Mouse (Mus musculus) small intestine, adult 2 months (tissue): ENCODE results near the gene Eya2. TPM values are rescaled to one million over a fixed set of nuclear protein-coding genes. Genes with fewer than 3 reads are reported as not detected.

ENCODE experiments used
- H3K27ac ChIP-seq: fragments of 200-500 bp; 2 replicates; pipeline ENCODE4 v1.5.1; 2012; ENCODE audit warnings: low read depth, low read length, control low read depth, inconsistent platforms; ENCODE audit not compliant: insufficient read depth
- H3K27me3 ChIP-seq: fragments of 200-500 bp; 2 replicates; pipeline ENCODE4 v1.6.1; 2012; ENCODE audit warnings: mild to moderate bottlenecking, moderate library complexity, low read length, inconsistent platforms; ENCODE audit not compliant: control insufficient read depth, insufficient read depth
- H3K36me3 ChIP-seq: fragments of 200-500 bp; 2 replicates; pipeline ENCODE4 v1.6.1; 2012; ENCODE audit warnings: mild to moderate bottlenecking, low read length, control low read depth, inconsistent platforms; ENCODE audit not compliant: control insufficient read depth, insufficient read depth
- H3K4me1 ChIP-seq: fragments of 200-500 bp; 2 replicates; pipeline ENCODE4 v1.6.1; 2012; ENCODE audit warnings: low read length, inconsistent platforms, mixed read lengths; ENCODE audit not compliant: control insufficient read depth, insufficient read depth, insufficient read length
- H3K4me3 ChIP-seq: fragments of 200-500 bp; 2 replicates; pipeline ENCODE4 v1.5.1; 2012; ENCODE audit warnings: low read depth, mild to moderate bottlenecking, control low read depth, inconsistent platforms, low read length, moderate library complexity
- CTCF ChIP-seq: fragments of 200-500 bp; IDR thresholded peaks from 2 replicates; pipeline ENCODE4 v1.5.1; 2012; ENCODE audit warnings: low read depth, mild to moderate bottlenecking, control low read depth, inconsistent platforms, low read length, moderate library complexity, mixed read lengths; ENCODE audit not compliant: insufficient replicate concordance, insufficient read length; ENCODE audit errors: extremely low read depth
- POLR2A ChIP-seq: fragments of 200-500 bp; IDR thresholded peaks from 2 replicates; pipeline ENCODE4 v1.6.1; 2012; ENCODE audit warnings: low read depth, mild to moderate bottlenecking, control low read depth, inconsistent platforms, low read length, moderate library complexity
- WGBS: fragments of 180-500 bp; shearing (Covaris S2); methylation state at CpG from one replicate; pipeline ENCODE4 v1.1.7; 2018; 5-methylcytosine and 5-hydroxymethylcytosine counted together
- polyA plus RNA-seq: library from polyadenylated mRNA; depleted of rRNA; stranded (reverse); fragments of >200 nt; gene quantifications from 2 replicates; pipeline ENCODE4 v1.2.3, GENCODE M21; 2012

The Eya2 gene
- polyA plus RNA-seq, 1 experiment: 0.93 TPM

DNA sequence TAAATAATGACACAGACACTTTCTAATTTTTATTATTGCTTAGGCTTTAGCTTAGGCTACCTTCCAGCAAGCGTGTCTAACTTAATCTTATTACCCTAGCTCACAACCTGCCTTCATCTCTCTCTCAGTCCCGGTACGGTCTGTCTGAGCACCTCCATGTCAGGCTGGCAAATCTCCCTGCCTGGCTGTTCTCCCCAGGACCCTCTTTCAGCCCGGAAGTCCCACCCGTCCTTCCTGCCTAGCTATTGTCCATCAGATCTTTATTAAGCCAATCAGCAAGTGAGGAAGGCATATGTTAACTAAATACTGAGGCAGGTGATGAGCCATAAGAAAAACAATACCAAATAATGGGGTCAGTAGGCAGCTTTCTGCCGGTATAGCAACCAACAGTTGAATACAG is 62.1 kb downstream of the Eya2 start:
- no peak overlapping the region for H3K4me3 ChIP-seq
- no peak overlapping the region for H3K27ac ChIP-seq
- no peak for TF ChIP-seq CTCF
- TF ChIP-seq POLR2A: no peak
- H3K27me3 ChIP-seq: no peaks in the 10 kb centered on the region
- H3K36me3 ChIP-seq: no peaks in the 10 kb centered on the region
- WGBS: 64% methylated on average over 6 of the region's 6 CpGs
- peaks cover 7% of the 10 kb centered on the region; the same call in 1 of the 2 replicates for H3K4me1 ChIP-seq

DNA sequence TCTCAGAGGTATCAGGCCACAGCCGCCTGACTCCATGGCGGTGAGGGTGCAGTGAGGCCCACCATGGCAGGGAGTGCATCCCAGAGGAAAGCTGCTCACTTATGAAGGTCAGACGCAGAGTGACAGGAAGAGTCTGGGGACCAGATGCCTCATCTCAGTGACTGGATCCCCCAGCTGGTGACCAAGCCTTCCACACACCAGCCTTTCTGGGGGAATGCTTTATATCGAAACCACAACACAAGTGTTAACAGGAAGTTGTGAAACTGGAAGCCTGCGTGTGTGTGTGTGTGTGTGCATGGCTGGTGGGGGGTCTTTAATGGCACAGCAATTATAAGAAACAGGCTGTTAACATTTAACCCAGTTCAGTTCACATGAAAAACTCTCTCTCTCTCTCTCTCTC is 64.7 kb downstream of the Eya2 start:
- whole genome bisulfite sequencing: 77% methylated on average over 5 of the region's 5 CpGs

GRCm38 (mm10) chr2:165663266-165663665 is 68.4 kb downstream of the Eya2 start:
- no peaks in the 10 kb centered on the region for H3K36me3 ChIP-seq
- H3K4me1 ChIP-seq: 0 out of 2 replicates have a peak, but pooled peaks cover 2% of the 10 kb centered on the region
- TF ChIP-seq CTCF (no peak), POLR2A (no peak)
- no peak overlapping the region for H3K4me3 ChIP-seq
- H3K27me3 ChIP-seq: no peaks in the 10 kb centered on the region
- 92% methylated on average over 7 of the region's 7 CpGs for WGBS
- H3K27ac ChIP-seq: no peak overlapping the region

More for the DNA sequence above, 64.7 kb downstream of the Eya2 start:
- no peak overlapping the region for H3K4me3 ChIP-seq
- H3K4me1 ChIP-seq: no peaks in the 10 kb centered on the region
- TF ChIP-seq POLR2A (no peak), CTCF (no peak)
- H3K27me3 ChIP-seq: no peaks in the 10 kb centered on the region
- no peak overlapping the region for H3K27ac ChIP-seq
- H3K36me3 ChIP-seq: no peaks in the 10 kb centered on the region

- TF ChIP-seq POLR2A (no peak), CTCF (no peak)
- Histone ChIP-seq H3K36me3 (no peaks in the 10 kb centered on the region), H3K4me3 (no peak overlapping the region), H3K4me1 (0 out of 2 replicates have a peak, but pooled peaks cover 2% of the 10 kb centered on the region), H3K27ac (no peak overlapping the region), H3K27me3 (no peaks in the 10 kb centered on the region)
- WGBS: 63% methylated on average over 7 of the region's 7 CpGs
Measured at GRCm38 (mm10) chr2:165664648-165665047, 69.8 kb downstream of the Eya2 start.

DNA sequence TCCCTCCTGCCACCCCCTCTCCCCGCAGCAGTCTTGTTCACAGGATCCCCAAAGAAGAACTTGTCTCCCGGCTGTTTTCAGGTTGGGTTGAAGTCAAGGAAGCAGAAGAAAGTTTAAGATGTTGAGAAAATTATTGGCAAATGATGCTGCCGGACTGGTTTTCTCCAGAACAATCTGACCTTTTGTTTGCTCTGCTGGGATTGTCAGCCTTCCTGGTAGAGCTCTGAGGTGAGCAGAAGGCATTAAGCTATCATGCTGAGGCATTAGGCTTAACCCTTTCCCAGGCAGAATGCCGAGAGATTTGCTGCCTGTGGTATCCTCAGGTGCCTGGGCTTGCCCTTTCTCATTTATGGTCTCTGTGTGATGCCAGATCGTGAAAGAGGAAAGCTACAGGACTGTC is 70.3 kb downstream of the Eya2 start:
- H3K36me3 ChIP-seq: no peaks in the 10 kb centered on the region
- no peaks in the 10 kb centered on the region for H3K27me3 ChIP-seq
- 30% methylated on average over 5 of the region's 5 CpGs for WGBS
- no peak overlapping the region for H3K27ac ChIP-seq
- 0 out of 2 replicates have a peak, but pooled peaks cover 2% of the 10 kb centered on the region for H3K4me1 ChIP-seq
- H3K4me3 ChIP-seq: no peak overlapping the region
- no peak for TF ChIP-seq CTCF
- no peak for TF ChIP-seq POLR2A

DNA sequence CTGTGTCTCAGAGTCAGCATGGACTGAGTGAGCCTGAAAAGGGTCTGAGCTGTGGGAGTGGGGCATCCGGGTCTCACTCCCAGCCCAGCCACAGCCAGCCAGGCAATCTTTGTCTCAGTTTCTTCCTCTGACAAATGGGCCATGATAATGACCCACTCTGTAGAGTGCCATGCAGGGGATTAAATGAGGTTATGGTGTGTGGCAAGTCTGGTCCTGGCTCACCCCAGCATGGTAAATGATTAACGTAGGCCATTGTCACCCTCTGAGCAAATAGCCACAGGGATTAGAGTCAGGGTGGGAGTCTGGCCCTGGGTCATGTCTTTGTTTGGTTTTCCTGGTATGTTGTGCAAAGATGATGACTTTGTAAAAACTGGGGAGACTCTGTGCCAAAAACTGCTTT is 72.3 kb downstream of the Eya2 start:
- no peak overlapping the region for H3K27ac ChIP-seq
- H3K4me3 ChIP-seq: no peak overlapping the region
- H3K4me1 ChIP-seq: 0 out of 2 replicates have a peak, but pooled peaks cover 2% of the 10 kb centered on the region
- WGBS: 28% methylated on average over 2 of the region's 2 CpGs
- no peaks in the 10 kb centered on the region for H3K27me3 ChIP-seq
- H3K36me3 ChIP-seq: no peaks in the 10 kb centered on the region
- TF ChIP-seq POLR2A: no peak
- TF ChIP-seq CTCF: no peak

- Histone ChIP-seq H3K36me3 (no peaks in the 10 kb centered on the region), H3K27me3 (no peaks in the 10 kb centered on the region), H3K4me3 (no peak overlapping the region), H3K4me1 (no peaks in the 10 kb centered on the region), H3K27ac (no peak overlapping the region)
- 42% methylated on average over 6 of the region's 6 CpGs for WGBS
- TF ChIP-seq CTCF (no peak), POLR2A (no peak)
Measured at GRCm38 (mm10) chr2:165682719-165683118, 87.9 kb downstream of the Eya2 start.
